Mouse (Mus musculus) C2C12 (cell line): Measurements from ENCODE around the gene Mlst8. TPM values are rescaled to one million over a fixed set of nuclear protein-coding genes. Genes with fewer than 3 reads are reported as not detected.

Experiments used
- H3K27me3 ChIP-seq: one replicate; pipeline ENCODE4 v1.6.1; 2011; ENCODE audit not compliant: control insufficient read depth, insufficient read depth, insufficient read length
- H3K36me3 ChIP-seq: one replicate; pipeline ENCODE4 v1.6.1; 2011; ENCODE audit not compliant: control insufficient read depth, insufficient read depth
- H3K4me3 ChIP-seq: one replicate; pipeline ENCODE4 v1.5.1; 2011; ENCODE audit warnings: mild to moderate bottlenecking, control low read depth; ENCODE audit not compliant: poor library complexity, insufficient read depth, severe bottlenecking
- H3K79me2 ChIP-seq: one replicate; pipeline ENCODE4 v1.6.1; 2011; ENCODE audit not compliant: control insufficient read depth, insufficient read depth
- H3K79me3 ChIP-seq: one replicate; pipeline ENCODE4 v1.6.1; 2011; ENCODE audit warnings: low read depth, control low read depth
- H3ac ChIP-seq: one replicate; pipeline ENCODE3; 2011; ENCODE audit warnings: low read depth; ENCODE audit not compliant: control insufficient read depth, insufficient read length
- CEBPB ChIP-seq: IDR thresholded peaks from one replicate; pipeline ENCODE4 v1.6.1; 2011; ENCODE audit warnings: low read depth, mild to moderate bottlenecking, control low read depth, moderate library complexity
- CTCF ChIP-seq: IDR thresholded peaks from one replicate; pipeline ENCODE4 v1.5.1; 2011; ENCODE audit not compliant: control insufficient read depth, insufficient read depth, insufficient read length
- FOSL1 ChIP-seq: IDR thresholded peaks from one replicate; pipeline ENCODE4 v1.8.0; 2011; ENCODE audit warnings: mild to moderate bottlenecking, low read length; ENCODE audit not compliant: poor library complexity, insufficient read depth, severe bottlenecking
- MAX ChIP-seq: IDR thresholded peaks from one replicate; pipeline ENCODE4 v1.6.1; 2011; ENCODE audit warnings: mild to moderate bottlenecking, control low read depth
- MYOD1 ChIP-seq: IDR thresholded peaks from one replicate; pipeline ENCODE4 v1.6.1; 2011; ENCODE audit warnings: low read depth; ENCODE audit not compliant: control insufficient read depth, insufficient read length
- MYOG ChIP-seq: IDR thresholded peaks from one replicate; pipeline ENCODE4 v1.6.1; 2011; ENCODE audit not compliant: control insufficient read depth, insufficient read length; ENCODE audit errors: extremely low read depth
- USF1 ChIP-seq: IDR thresholded peaks from one replicate; pipeline ENCODE4 v1.6.1; 2011; ENCODE audit warnings: low read depth, mild to moderate bottlenecking, control low read depth, moderate library complexity
- polyA plus RNA-seq: library from polyadenylated mRNA; unstranded; fragments of >200 nt; fragmentation: generic; extraction: Trizol; gene quantifications from one replicate; pipeline ENCODE4 v1.2.1, GENCODE M21; 2012; ENCODE audit warnings: missing spikeins

Mlst8 gene
- polyA plus RNA-seq, 1 experiment: 23.1 TPM

- H3ac ChIP-seq: no peak overlapping the region
- TF ChIP-seq FOSL1: no peak
- TF ChIP-seq CTCF: no peak
- no peak for TF ChIP-seq MYOD1
- TF ChIP-seq USF1: no peak
- TF ChIP-seq MAX: no peak
- peaks cover 47% of the 10 kb centered on the region for H3K36me3 ChIP-seq
- peaks cover 30% of the 10 kb centered on the region for H3K79me2 ChIP-seq
- no peak overlapping the region for H3K4me3 ChIP-seq
- no peaks in the 10 kb centered on the region for H3K27me3 ChIP-seq
- peaks cover 16% of the 10 kb centered on the region for H3K79me3 ChIP-seq
These were observed 2.7 kb downstream of the Mlst8 start for GRCm38 (mm10) chr17:24476022-24476776.

- no peak overlapping the region for H3ac ChIP-seq
- H3K79me2 ChIP-seq: peaks cover 36% of the 10 kb centered on the region
- peaks cover 47% of the 10 kb centered on the region for H3K36me3 ChIP-seq
- TF ChIP-seq MAX (no peak), FOSL1 (no peak), USF1 (no peak), MYOG (no peak), CTCF (no peak), CEBPB (no peak), MYOD1 (no peak)
- no peaks in the 10 kb centered on the region for H3K27me3 ChIP-seq
- H3K79me3 ChIP-seq: peaks cover 20% of the 10 kb centered on the region
- H3K4me3 ChIP-seq: no peak overlapping the region
These were observed 3.3 kb downstream of the Mlst8 start for GRCm38 (mm10) chr17:24475586-24475985.

- Histone ChIP-seq H3K79me2 (peaks cover 40% of the 10 kb centered on the region), H3ac (no peak overlapping the region), H3K79me3 (peaks cover 20% of the 10 kb centered on the region), H3K4me3 (no peak overlapping the region), H3K36me3 (peaks cover 47% of the 10 kb centered on the region), H3K27me3 (no peaks in the 10 kb centered on the region)
- TF ChIP-seq MAX: no peak
- TF ChIP-seq MYOD1: no peak
- no peak for TF ChIP-seq CTCF
- TF ChIP-seq USF1: no peak
- no peak for TF ChIP-seq MYOG
- TF ChIP-seq CEBPB: no peak
- TF ChIP-seq FOSL1: no peak
These were observed 4.3 kb downstream of the Mlst8 start for GRCm38 (mm10) chr17:24474557-24474956.

GRCm38 (mm10) chr17:24473612-24474275 lies 5.1 kb downstream of the Mlst8 start, which contains the start of gene Bricd5:
TSS of gene Bricd5 (plus strand) at chr17:24473884.
- Histone ChIP-seq H3ac (no peak within 1 kb of the TSS), H3K79me2 (peaks cover 40% of the 10 kb centered on the region), H3K4me3 (no peak within 1 kb of the TSS), H3K27me3 (no peaks in the 10 kb centered on the region), H3K36me3 (peaks cover 47% of the 10 kb centered on the region), H3K79me3 (peaks cover 20% of the 10 kb centered on the region)
- no peak for TF ChIP-seq USF1
- no peak for TF ChIP-seq FOSL1
- no peak for TF ChIP-seq CEBPB
- TF ChIP-seq MYOG: no peak
- TF ChIP-seq MAX: no peak
- TF ChIP-seq MYOD1: no peak
- TF ChIP-seq CTCF: no peak

- peak overlapping the region; percentile 7 for H3K4me3 ChIP-seq
- H3K79me3 ChIP-seq: peaks cover 20% of the 10 kb centered on the region
- peaks cover 30% of the 10 kb centered on the region for H3K79me2 ChIP-seq
- H3ac ChIP-seq: no peak overlapping the region
- peaks cover 47% of the 10 kb centered on the region for H3K36me3 ChIP-seq
- H3K27me3 ChIP-seq: no peaks in the 10 kb centered on the region
- TF ChIP-seq FOSL1 (no peak), CTCF (no peak), MAX (no peak), MYOG (no peak), USF1 (no peak), MYOD1 (no peak), CEBPB (no peak)
These were observed 6.4 kb downstream of the Mlst8 start for GRCm38 (mm10) chr17:24472512-24472911.
